Mouse (Mus musculus) myocyte (in vitro differentiated cells): ENCODE results near the gene Dlgap4. TPM values are rescaled to one million over a fixed set of nuclear protein-coding genes. Genes with fewer than 3 reads are reported as not detected.

Experiments used
- H3K27me3 ChIP-seq: one replicate; pipeline ENCODE4 v1.6.1; 2011; ENCODE audit not compliant: control insufficient read depth, insufficient read depth, insufficient read length
- H3K36me3 ChIP-seq: one replicate; pipeline ENCODE4 v1.6.1; 2011; ENCODE audit not compliant: control insufficient read depth, insufficient read depth
- H3K4me2 ChIP-seq: one replicate; pipeline ENCODE4 v1.6.1; 2011; ENCODE audit warnings: low read depth, control low read depth
- H3K4me3 ChIP-seq: one replicate; pipeline ENCODE4 v1.5.1; 2011; ENCODE audit warnings: mild to moderate bottlenecking, control low read depth, moderate library complexity
- H3K79me2 ChIP-seq: one replicate; pipeline ENCODE4 v1.6.1; 2011; ENCODE audit not compliant: control insufficient read depth, insufficient read depth
- H3ac ChIP-seq: one replicate; pipeline ENCODE4 v1.6.1; 2011; ENCODE audit not compliant: control insufficient read depth, insufficient read length
- CEBPB ChIP-seq: IDR thresholded peaks from 2 replicates; pipeline ENCODE4 v1.6.1; 2011; ENCODE audit warnings: mild to moderate bottlenecking, moderate library complexity; ENCODE audit not compliant: poor library complexity, insufficient read depth, severe bottlenecking
- E2F4 ChIP-seq: IDR thresholded peaks from one replicate; pipeline ENCODE4 v1.6.1; 2011; ENCODE audit warnings: mild to moderate bottlenecking, control low read depth, moderate library complexity; ENCODE audit not compliant: insufficient read depth
- MAX ChIP-seq: IDR thresholded peaks from one replicate; pipeline ENCODE4 v1.6.1; 2011; ENCODE audit warnings: low read depth, mild to moderate bottlenecking, control low read depth
- MYOD1 ChIP-seq, 3 experiments: IDR thresholded peaks; one replicate each; pipeline ENCODE4 v1.6.1; 2011; ENCODE audit warnings: control low read depth in 2 of 3, low read depth in 2 of 3, mild to moderate bottlenecking in 2 of 3, moderate library complexity in 1 of 3; ENCODE audit not compliant: insufficient read length in 2 of 3, control insufficient read depth in 1 of 3
- MYOG ChIP-seq, 3 experiments: IDR thresholded peaks; one replicate each; pipeline ENCODE4 v1.6.1; 2011; ENCODE audit warnings: control low read depth in 2 of 3, low read depth in 2 of 3, mild to moderate bottlenecking in 2 of 3; ENCODE audit not compliant: insufficient read length in 2 of 3, control insufficient read depth in 1 of 3, insufficient read depth in 1 of 3
- POLR2A ChIP-seq: IDR thresholded peaks from one replicate; pipeline ENCODE4 v1.6.1; 2011; ENCODE audit warnings: low read depth, mild to moderate bottlenecking, control low read depth, moderate library complexity; ENCODE audit not compliant: insufficient read length
- POLR2AphosphoS2 ChIP-seq: IDR thresholded peaks from one replicate; pipeline ENCODE4 v1.6.1; 2011; ENCODE audit warnings: low read depth, control low read depth; ENCODE audit not compliant: insufficient read length
- REST ChIP-seq: IDR thresholded peaks from one replicate; pipeline ENCODE4 v1.6.1; 2011; ENCODE audit warnings: mild to moderate bottlenecking, control low read depth, moderate library complexity; ENCODE audit not compliant: insufficient read depth, insufficient read length
- SRF ChIP-seq: IDR thresholded peaks from one replicate; pipeline ENCODE4 v1.6.1; 2011; ENCODE audit warnings: low read depth; ENCODE audit not compliant: control insufficient read depth, insufficient read length
- TCF12 ChIP-seq: IDR thresholded peaks from one replicate; pipeline ENCODE4 v1.6.1; 2011; ENCODE audit warnings: mild to moderate bottlenecking, control low read depth; ENCODE audit not compliant: poor library complexity, insufficient read depth, severe bottlenecking
- USF1 ChIP-seq: IDR thresholded peaks from one replicate; pipeline ENCODE4 v1.6.1; 2011; ENCODE audit warnings: low read depth, mild to moderate bottlenecking, control low read depth, moderate library complexity
- polyA plus RNA-seq: library from polyadenylated mRNA; unstranded; fragments of >200 nt; fragmentation: generic; extraction: Trizol; gene quantifications from one replicate; pipeline ENCODE4 v1.2.1, GENCODE M21; 2012; ENCODE audit warnings: missing spikeins

Gene Dlgap4
- polyA plus RNA-seq, 1 experiment, result 176 TPM

DNA sequence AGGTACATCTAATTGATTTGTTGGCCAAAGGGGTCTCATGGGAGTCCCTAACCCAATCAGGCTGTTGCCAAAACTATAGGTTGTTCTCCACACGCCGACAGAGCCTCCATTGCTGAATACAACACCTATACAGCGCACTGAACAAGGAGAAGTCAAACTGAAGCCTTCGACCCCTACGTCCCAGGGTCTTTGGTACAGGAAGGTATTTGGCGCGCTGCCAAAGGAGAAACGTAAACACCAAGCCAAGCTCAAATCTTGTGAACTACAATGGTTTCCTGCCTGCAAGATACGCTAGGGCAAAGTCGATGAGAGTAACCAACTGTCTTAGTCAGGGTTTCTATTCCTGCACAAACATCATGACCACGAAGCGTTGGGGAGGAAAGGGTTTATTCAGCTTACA is 155.8 kb downstream of the Dlgap4 start:
- no peak for TF ChIP-seq MYOD1 (IDR thresholded peaks at IDR 0.05; ENCODE audit: control insufficient read depth in 1 of 3, insufficient read length in 2 of 3, low read depth in 2 of 3)
- TF ChIP-seq MYOG (IDR thresholded peaks at IDR 0.05; ENCODE audit: control insufficient read depth in 1 of 3, insufficient read depth in 1 of 3, insufficient read length in 2 of 3, low read depth in 2 of 3), result no peak
- TF ChIP-seq POLR2AphosphoS2, result no peak
- no peak for TF ChIP-seq REST

DNA sequence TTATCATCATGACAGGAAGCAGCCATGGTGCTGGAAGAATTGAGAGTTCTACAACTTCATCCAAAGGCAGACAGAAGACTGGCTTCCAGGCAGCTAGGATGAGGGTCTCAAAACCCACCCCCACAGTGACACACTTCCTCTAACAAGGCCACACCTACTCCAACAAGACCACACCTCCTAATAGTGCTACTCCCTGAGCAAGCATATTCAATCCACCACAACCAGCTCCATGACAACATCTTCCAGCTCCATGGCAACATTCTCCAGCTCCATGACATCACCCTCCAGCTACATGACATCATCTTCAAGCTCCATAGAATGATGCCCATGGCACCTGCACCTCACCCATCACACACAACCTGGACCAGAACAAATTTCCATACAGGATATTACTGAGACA is 160.0 kb downstream of the Dlgap4 start:
- Histone ChIP-seq H3ac (no peak overlapping the region), H3K4me3 (no peak overlapping the region), H3K79me2 (peaks cover 6% of the 10 kb centered on the region), H3K36me3 (no peaks in the 10 kb centered on the region), H3K4me2 (no peak overlapping the region), H3K27me3 (no peaks in the 10 kb centered on the region)
- TF ChIP-seq CEBPB (no peak), MAX (no peak), E2F4 (no peak), POLR2A (no peak), MYOG (IDR thresholded peaks at IDR 0.05; ENCODE audit: control insufficient read depth in 1 of 3, insufficient read depth in 1 of 3, insufficient read length in 2 of 3, low read depth in 2 of 3) (no peak), TCF12 (no peak)

More for the DNA sequence above, 155.8 kb downstream of the Dlgap4 start:
- no peaks in the 10 kb centered on the region for H3K27me3 ChIP-seq
- no peak overlapping the region for H3K4me2 ChIP-seq
- no peaks in the 10 kb centered on the region for H3K36me3 ChIP-seq
- H3K79me2 ChIP-seq, result no peaks in the 10 kb centered on the region
- H3ac ChIP-seq, result no peak overlapping the region
- no peak overlapping the region for H3K4me3 ChIP-seq

DNA sequence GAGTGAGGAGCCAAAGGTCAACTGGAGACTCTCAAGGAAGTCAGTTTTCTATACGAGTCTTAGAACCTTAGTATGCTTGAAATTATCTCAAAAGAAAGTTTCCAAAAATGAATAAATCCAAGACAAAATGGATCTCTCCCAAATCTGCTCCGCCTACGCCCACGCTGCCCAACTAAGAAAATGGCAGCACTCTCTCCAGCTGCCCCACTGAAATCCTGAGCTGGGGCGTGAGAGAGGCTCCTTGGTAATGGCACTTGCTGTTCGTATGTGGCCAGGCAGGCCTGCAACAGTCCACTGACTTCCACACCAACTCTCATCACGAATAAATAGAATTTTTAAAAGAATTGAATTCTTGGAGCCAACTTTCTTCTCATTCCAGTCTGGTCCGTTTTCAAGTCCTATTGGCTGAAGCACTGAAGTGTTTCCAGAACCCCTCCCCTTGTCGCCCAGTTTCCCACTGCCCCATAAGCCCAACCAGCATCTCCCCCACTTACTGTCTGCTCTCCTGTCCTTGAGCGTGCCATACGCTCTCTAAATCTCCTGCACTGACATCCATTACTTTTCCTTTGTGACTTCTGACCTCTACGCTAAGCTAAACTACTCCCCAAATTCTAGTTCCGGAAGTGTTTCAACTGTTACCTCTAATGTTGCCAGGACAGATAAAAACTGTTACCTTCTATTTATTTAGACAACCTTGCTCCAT is 160.7 kb downstream of the Dlgap4 start:
- peak overlapping the region; percentile 81 for H3K4me2 ChIP-seq
- no peak overlapping the region for H3ac ChIP-seq
- H3K27me3 ChIP-seq, result no peaks in the 10 kb centered on the region
- H3K4me3 ChIP-seq, result peak overlapping the region; percentile 27
- TF ChIP-seq POLR2AphosphoS2 (no peak), SRF (no peak)
- H3K79me2 ChIP-seq, result peaks cover 6% of the 10 kb centered on the region
- H3K36me3 ChIP-seq, result no peaks in the 10 kb centered on the region

DNA sequence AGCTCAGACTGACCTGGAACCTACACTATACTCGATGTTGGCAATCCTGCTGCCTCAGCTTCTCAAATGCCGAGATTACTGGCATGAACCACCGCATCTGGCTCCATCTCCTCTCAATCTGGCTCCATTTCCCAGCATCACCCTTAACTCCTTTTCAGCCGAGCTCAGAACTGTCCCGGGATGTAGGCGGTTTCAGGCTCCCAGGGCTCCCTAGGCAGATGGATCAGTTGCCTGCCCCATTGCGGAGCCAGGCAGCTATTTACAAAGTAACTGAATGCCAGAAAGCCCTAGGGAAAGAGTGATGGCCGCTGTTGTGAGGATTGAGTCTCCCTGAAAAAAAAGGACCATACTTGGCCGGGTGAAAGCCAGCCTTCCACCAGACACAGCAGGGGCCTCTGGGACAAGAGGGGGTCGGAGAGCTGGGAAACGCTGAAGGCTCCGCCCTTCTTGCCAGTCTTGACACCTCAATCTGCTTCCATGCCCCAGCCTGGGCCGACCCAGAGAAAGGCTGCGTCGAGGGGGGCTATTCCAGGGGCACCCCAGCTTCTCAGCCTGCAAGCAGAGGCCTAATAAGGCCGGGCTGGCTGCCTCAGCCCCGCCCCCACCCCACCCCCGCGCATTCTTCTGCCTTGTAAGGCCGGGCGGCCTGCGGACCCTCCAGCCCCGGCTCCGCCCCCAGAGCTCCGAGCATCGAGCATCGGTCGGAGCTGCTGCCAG is 161.4 kb downstream of the Dlgap4 start, which contains the start of gene Myl9:
Gene Myl9, plus strand, starts transcription at position 683 of the 717 bp plus-strand sequence.
- Histone ChIP-seq H3K79me2 (peaks cover 6% of the 10 kb centered on the region), H3K36me3 (no peaks in the 10 kb centered on the region), H3ac (peak within 1 kb of the TSS; percentile 6), H3K4me2 (peak within 1 kb of the TSS; percentile 81), H3K27me3 (no peaks in the 10 kb centered on the region), H3K4me3 (peak within 1 kb of the TSS; percentile 27)
- TF ChIP-seq SRF (peak; percentile 91), USF1 (no peak), POLR2A (peak; percentile 27), POLR2AphosphoS2 (peak; percentile 8)

DNA sequence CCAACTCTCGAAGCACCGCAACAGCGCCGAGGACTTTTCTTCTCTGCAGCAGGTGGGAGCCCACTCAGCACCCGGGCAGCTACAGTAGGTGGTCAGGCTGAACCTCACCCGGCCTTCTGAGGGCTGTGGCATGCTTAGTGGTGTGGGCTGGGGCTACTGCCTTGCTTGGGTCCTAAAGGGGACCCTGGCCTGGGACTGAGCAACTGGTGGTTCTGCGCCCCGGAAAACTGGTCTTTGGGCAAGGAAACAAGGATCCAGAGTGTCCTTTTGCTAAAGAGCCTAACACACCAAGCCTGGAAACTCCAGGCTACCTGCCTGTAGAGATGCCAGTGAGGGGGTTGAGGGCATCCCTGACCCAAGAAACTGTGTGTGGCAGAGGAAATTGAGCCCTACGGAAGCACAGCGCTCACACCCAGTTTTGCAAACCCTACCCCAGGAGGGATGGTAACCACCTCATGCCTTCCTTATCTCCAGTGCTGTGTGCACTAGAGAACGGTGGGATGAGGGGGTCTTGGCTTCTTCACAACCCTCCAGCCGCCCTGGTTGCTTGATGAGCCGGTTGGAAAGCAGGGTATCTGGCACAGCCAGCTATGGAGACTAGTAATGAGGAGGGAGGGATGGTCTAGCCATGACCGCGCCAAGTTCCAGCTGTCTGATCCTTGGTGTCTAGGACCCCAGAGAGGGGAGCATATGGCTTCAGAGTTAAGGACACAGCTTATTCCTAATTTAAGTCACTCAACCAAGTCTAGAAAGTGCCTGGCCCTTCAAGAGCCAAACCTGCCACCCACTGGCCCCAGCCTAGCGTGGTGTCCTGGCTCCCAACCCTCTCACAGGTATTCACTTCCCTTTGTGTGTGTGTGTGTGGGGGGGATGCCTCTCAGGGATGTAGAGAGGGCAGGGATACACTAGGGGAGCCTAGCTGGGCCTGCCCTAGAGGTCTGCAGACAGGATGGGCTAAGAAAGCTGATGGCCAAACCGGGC is 162.2 kb downstream of the Dlgap4 start:
- peak overlapping the region; percentile 27 for H3K4me3 ChIP-seq
- no peaks in the 10 kb centered on the region for H3K36me3 ChIP-seq
- no peak for TF ChIP-seq POLR2AphosphoS2
- TF ChIP-seq MYOG (IDR thresholded peaks at IDR 0.05; ENCODE audit: control insufficient read depth in 1 of 3, insufficient read depth in 1 of 3, insufficient read length in 2 of 3, low read depth in 2 of 3), result peak in 2 of 3 experiments; percentile 6 to 27
- TF ChIP-seq MYOD1 (IDR thresholded peaks at IDR 0.05; ENCODE audit: control insufficient read depth in 1 of 3, insufficient read length in 2 of 3, low read depth in 2 of 3), result peak in 2 of 3 experiments; percentile 31 to 43
- H3K27me3 ChIP-seq, result no peaks in the 10 kb centered on the region
- H3K4me2 ChIP-seq, result peak overlapping the region; percentile 81
- peak overlapping the region; percentile 6 for H3ac ChIP-seq
- H3K79me2 ChIP-seq, result peaks cover 6% of the 10 kb centered on the region
